Mouse (Mus musculus) kidney, adult 18-20 months (tissue): ENCODE measurements at regions not wholly inside any gene's neighbourhood (a gene's known extent, or its start where the extent isn't known, plus 50 kb on each side); places are given as distances from the start of the nearest gene placed in this dataset.

Experiments
- DNase-seq: peaks from one replicate; pipeline ENCODE4 v3.0.0; 2021

DNA sequence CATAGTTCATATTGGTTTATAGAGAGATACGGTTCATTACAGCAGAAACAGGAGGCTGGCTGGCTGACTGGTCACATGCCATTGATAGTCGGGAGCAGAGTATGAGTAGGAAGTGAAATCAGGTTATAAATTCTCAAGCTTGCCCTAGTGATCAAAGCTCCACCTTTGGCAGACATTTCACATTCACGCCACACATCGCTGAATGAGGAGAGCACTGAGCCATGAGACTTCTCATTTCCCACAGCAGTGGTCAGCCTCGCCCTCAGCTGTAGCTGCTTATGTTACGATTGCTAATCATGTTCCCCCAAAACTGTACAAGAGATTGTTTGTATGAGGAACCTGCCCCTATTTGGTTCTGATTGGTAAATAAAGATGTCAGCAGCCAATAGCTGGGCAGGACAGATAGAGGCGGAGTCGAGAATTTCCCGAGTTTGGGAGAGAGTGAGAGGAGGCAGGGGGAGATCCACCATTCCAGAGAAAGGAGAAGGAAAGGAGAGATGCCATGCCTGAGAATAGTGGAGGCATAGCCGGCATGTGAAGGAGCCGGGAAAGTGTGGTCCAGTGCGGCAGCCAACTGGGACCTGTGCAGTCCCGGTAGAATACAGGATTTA, 333.5 kb downstream of the Phf3 start:
- no peak for DNase-seq

DNA sequence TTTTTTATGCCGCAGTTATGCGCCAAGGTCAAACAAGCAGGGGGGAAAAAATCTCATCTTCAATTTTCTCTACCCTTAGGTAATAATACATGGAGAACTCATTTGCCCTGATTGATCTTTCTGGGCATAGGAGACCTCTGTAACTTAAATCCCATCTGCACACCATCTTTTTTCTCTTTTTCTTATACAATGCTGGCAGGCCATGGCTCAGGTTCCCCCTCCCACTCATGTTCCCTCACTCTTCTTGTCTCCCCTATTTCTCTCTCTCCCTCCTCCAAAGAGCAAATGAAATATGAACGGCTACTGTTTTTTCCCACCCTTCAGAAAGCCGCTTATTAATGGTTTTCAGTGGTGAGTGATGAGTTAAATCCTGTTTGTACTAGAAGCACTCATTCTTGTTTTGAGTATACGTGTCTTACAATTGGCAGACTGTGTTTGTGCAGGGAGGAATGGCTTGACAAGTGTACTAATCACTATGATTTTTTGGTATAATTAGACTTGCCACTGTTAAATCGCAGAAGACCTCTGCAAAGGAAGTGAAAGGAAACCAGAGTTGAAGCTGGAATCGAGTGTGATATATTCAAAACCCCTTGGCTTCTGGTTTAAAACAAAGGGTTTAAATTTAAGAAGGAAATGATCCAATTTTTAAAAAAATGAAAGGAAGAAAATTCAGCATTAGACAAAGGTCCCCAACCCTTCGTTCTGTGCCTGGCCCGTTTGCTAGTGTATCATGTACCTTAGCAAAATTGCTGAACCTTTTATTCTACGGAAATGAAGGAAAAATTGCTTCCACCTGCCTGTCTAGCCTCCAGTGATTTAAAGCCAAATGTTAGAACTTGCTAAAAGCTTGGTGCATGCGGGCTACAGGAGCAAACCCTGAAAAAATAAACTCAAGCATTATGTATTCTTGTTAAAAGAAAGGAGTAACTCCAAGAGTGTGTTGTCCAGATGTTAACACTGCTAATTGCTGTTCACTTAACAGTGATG, 336.4 kb downstream of the Phf3 start:
- no peak for DNase-seq

DNA sequence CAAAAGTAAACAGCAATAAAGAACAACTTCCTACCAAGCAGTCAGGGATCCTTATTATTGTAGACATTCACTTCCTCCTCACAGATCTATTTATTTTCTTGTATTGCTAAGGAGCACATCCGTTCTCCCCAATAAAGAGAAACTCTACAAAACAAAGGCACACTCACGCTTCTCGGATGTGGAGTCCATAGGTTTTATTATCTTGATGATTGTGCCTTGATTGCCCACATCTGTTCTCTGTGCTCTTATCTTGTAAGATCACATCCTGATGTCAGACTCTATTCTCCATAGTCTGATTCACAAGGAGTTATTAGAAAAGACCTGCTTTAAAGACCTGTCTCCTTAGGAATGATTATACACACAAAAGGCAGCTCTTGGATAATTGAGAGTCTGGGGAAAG, 356.4 kb downstream of the Phf3 start:
- DNase-seq, result no peak

DNA sequence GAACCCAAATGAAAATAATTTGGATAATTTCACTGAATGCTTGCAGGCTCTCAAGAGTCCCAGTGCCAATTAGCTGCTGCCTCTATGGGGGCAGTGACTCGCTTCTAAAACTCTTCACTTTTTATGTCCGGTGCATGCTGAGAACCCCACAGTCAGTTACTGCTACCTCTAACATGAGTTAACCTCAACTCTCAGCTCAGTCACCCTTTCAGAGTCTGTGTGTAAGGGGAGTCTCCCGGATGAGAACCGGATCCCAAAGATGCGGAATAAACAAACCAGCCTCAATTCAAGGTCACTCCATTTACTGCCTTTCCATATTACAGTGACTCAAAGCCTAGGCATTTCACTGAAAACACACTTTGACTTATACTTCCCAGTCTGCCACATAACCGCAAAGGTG, 357.9 kb downstream of the Phf3 start:
- no peak for DNase-seq

DNA sequence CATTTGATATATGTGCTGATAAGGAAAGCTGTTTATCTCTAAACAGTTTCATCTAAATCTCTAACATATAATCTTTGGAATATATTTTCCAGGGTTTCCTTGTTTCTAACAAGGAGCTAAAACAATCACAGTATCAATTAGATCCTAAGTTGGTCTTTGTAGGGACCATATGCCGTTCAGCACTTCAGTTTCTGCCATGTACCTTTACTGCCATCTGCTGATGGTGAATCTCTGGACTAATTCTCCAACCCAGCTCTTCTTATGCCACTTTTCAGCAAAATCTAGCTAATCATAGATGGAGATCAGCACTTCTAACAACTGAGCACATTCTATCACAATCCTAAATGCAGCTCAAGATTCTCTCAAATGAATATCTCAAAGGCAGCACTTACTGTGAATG, 370.5 kb downstream of the Phf3 start:
- no peak for DNase-seq

DNA sequence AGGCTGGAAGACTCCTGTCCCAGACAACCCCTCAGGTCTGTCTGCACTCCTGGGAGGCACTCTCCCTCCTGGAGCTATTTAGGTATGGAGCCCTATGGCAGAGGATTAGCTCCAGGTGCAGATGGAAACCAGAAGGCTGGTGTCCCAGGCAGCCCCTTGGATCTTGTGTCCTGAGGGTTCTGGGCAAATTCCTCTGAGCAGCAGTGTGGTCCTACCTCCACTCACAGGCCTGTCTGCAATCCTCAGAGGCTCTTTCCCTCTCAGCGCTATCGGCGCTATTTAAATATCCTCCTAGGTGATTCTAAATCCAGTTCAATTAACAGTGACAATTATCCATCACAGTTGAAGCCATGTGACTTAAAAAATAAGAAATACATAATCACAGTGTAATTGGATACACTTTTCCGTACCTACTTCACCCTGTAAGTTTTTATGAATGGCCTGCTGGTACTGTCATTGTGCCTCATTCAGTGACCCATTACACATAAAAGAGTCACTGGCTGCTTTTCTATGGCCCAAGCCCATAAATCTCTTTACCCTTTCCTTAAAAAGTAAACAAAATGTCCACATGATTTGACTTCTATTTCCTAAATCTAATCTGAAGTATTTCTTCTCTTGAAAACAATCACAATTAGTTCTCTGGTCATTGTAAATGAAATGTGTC, 413.3 kb downstream of the Phf3 start:
- no peak for DNase-seq

DNA sequence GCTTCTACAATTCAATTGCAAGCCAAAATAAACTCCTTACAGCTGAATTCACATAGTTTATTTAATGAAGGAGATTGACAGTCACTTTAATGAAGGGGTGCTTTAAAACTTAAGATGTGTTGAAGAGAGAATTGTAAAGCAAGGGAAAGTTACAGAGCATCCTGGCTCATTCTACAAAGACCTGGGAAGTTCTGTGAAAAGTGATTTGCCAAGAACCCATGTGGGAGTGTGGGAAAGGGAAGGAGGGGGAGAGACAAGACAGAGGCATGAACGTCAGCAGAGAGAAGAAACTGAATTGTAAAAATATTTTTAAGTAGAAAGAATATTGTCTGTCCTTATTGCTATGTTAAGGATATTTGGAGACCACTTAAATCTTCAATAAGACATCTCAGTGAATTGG, 435.8 kb downstream of the Phf3 start:
- DNase-seq, result no peak

DNA sequence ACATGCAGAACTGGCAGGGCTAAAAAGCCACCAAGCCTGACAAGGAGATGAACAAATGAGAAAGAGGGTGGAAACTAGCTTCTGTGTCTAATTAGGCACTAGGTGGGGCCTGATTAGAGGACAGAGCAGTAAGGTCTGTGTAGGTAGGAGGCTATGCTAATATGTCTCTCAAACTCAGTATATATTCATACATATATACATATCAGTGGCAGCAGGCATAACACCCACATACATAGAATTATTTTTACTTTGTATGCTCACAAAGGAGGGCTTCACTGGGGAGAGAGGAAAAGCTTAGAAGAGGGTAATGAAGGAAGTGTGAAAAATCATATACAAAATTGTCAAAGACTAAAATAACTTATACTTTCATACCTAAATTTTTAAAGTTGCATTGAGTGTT, 457.1 kb downstream of the Phf3 start:
- no peak for DNase-seq

DNA sequence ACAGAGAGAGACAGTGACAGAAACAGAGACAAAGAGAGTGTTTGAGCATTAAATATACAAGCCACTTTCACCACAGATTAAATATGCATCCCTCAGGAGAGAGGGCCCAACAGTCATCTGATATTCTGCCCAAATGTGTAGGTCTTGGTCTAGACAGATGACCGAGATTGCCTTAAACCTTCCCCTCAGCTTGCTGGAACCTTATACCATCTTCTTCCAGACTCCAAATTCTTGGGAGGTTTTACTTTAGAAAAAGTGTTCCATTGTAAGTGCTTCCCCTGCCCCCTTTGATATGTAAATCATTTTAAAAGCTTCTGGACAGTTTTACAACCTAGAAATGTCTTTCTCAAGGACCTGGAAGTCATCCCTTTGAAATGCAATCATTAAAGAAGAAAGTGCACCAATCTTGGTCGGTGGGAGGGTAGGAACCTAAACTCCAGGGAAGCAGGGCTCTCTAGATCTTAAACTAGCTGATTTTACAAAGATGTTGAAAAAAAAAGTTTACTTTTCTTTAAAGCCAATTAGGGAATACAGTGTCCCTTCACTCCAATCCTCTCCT, 458.8 kb downstream of the Phf3 start:
- no peak for DNase-seq
